Mouse (Mus musculus) frontal cortex, adult (tissue): ENCODE measurements around the gene Btbd9.
"Not testable (repeated sequence)": the region's sequence is repeated elsewhere in the genome, so short reads cannot be mapped to it uniquely, and the experiment has no call there.

ENCODE experiments used
- ATAC-seq: cut with Nextera tagmentation; 2 replicates; pipeline ENCODE4 v1.9.2; 2017; ENCODE audit warnings: mild to moderate bottlenecking, moderate library complexity, mixed read lengths; ENCODE audit not compliant: low TSS enrichment

Gene Btbd9

DNA sequence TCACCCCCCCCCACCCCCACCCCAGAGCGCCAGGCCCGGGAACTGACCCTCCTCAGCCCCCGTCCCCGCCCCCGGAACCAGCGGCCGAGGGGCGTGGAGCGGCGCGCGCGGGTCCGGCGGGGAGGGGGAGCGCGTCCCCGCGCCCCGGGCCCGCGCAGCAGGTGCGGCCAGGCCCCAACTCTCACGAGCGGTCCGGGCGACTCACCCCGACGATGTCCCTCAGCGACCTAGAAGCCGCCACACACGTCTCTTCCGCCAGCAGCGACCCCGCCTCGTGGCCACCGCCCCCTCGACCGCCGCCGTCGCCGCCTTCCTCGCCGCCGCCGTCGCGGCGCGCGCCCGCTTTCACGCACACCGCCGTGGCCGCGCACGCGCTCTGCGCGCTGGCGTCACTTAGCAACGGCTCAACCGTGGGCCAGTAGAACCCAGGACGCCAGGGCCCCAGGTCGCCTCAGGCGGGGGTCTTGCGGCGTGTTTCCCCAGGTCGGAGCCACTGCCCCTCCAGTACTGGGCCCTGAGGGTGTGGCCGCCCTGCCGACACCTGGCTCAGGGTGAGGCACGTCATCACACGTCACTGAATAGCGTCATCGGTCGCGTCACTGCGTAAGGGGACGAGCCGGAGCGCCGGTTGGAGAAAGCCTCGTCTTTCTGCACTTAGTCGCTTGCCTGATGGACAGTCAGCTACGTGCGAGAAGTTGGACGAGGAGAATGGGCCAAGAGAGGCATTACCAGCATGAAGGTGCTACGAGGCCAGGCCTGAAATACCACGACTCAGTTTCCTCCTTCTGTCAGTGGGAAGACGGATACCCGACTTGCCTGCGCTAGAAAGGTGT is at the start of gene Btbd9:
Gene Btbd9, minus strand, starts transcription at position 548 of the 833 bp plus-strand sequence.
- peak; percentile 92 for ATAC-seq

- not testable (repeated sequence) for ATAC-seq
Measured at GRCm38 (mm10) chr17:30624132-30624531, 47.8 kb upstream of the Btbd9 start, which contains the start of gene Dnah8. TSS of gene Dnah8 (plus strand) at chr17:30624354.

GRCm38 (mm10) chr17:30623200-30623599 is 46.9 kb upstream of the Btbd9 start:
- ATAC-seq: no peak

DNA sequence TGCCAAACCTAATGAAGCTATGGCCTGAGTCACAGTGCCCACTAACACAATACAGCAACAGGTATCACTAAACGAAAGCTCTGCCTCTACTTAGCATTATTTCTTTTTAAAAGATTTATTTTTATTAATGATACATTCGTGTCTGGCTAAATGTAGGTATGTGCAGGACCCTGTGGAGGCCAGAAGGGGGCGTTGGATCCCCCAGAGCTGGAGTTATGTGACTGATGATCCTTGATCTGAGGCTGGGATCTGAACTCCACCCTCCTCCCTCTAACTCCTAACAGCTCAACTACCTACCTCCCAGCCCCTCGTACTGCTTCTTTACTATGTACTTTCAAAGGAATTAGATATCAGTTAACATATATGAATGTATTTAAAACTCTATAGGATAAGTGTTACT is 45.2 kb upstream of the Btbd9 start:
- no peak for ATAC-seq

DNA sequence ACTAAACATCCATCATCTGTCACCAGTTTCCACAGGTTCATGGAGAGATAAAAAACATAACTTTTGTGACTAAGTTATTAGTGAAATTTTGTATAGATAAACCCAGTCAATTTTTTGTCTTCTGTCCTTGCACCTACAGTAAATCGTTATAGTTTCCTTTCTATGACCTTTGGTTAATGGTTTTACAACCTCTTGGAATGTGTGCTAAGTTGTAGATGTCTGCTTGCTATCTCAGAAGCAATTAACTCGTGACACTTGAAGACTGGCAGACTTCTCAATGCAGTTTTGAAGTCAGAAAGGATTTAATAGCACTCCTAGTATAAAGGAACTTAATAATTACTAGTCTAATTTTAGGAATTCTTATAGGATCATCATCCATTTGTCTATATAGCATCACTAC is 44.3 kb upstream of the Btbd9 start:
- ATAC-seq: no peak

DNA sequence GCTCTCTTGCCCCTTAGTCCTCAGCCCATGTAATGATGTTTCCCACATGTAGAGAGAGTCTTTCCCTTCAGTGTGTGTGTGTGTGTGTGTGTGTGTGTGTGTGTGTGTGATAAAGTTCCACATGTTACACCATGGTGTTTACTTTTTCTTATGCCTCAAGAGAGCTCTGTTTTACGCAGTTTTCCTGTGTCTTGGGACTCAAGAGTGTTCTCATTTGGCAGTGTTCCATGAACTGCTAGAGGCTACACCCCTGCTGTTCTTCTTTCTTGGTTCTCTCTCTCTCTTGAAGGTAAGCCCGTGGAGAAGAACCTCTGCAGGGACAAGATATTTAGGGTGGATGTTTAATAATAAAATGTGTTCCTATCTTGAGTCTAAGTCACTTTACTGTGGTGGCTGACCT is 42.9 kb upstream of the Btbd9 start:
- ATAC-seq: no peak

GRCm38 (mm10) chr17:30618136-30618891 is 42.0 kb upstream of the Btbd9 start:
- no peak for ATAC-seq

GRCm38 (mm10) chr17:30616203-30616602 is 39.9 kb upstream of the Btbd9 start:
- ATAC-seq: no peak

DNA sequence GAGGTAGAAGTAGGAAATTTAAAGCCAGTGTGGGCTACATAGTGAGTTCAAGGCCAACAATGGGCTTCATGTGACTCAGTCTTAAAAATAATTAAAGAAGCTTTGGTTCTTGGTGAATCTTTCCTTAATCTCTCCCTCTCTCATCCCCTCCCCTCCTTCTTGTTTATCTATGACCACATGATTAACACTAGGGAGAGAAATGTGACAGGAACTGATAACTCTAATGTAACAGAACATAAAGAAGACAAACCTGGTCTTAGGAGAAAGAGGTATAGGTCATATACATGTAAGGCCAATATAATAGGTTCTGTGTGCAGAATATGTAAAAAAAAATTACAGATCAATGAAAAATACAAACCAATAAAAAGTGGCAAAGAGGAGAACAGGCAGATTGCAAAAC is 37.1 kb upstream of the Btbd9 start:
- ATAC-seq: no peak

DNA sequence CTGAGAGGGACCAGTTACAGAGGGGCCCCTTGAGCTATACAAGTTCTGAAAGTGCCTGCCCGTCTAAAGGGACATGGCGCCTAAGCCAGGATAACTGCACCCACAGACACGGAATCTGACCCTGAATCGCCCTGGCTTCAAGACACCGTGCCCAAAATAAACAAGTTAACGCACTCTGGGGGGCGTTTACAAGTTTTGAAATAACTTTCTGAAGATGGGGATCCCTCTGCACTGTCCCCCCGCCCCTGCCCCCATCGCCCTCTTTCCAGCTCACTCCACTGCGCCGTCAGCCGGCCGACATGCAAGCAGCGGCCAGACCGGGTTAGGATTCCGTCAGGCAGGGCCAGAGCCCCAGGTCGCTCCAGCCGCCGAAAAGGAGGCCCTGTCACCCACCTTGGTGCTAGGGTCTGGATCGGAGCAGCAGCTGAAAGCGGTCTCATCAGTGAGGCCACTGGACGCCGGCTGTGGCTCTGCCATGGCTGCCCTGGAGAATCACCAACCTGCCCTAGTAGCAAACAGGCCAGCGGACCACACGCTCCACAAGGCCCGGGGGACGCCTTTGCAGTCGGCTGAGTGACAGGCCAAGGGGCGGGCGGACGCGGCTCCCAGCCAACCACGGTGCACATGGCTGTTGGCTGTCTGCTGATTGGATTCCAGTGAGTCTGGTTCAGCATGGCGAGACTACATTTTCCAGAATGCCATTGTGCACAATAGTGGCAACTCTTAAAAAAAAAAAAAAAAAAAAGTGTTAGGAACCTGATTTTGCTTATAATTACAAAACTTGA is 36.0 kb upstream of the Btbd9 start:
- ATAC-seq: peak; percentile 99

GRCm38 (mm10) chr17:30611221-30612074 is 35.2 kb upstream of the Btbd9 start:
- peak; percentile 8; the same call in 1 of the 2 replicates for ATAC-seq

DNA sequence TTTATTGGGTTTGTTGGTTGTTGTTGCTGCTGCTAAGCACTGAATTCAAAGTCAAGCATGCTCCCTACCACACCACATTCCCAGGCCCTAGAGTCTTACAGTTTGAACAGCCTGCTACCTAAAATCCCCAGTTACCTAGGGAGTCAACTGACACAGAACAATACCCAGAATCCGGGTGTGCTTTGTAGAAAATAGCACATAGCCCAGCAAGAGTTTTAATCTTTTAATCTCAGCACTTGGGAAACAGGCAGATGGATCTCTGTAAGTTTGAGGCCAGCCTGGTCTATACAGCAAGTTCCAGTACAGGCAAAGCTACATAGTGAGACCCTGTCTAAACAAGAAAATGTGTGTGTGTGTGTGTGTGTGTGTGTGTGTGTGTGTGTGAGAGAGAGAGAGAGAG is 34.5 kb upstream of the Btbd9 start:
- ATAC-seq: no peak

DNA sequence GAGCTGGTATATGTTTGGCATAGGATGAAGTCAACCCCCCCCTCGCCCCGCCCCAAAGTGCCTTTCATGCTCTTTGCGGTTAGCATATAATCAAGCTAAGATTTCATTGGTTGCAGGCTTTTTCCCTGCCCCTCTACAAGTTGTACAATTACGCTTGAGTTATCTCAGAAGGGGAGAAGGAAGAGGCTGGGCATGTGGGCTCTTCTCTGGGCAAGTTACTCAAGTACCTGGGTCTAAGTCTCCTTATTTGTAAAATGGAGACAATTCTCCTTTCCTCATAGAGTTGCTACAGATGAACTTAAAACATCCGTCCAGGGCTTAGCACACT is 33.7 kb upstream of the Btbd9 start:
- ATAC-seq: no peak

GRCm38 (mm10) chr17:30609305-30609979 is 33.2 kb upstream of the Btbd9 start:
- ATAC-seq: peak; percentile 26; the same call in 1 of the 2 replicates

- ATAC-seq: no peak
Measured at GRCm38 (mm10) chr17:30607909-30608495, 31.7 kb upstream of the Btbd9 start.

DNA sequence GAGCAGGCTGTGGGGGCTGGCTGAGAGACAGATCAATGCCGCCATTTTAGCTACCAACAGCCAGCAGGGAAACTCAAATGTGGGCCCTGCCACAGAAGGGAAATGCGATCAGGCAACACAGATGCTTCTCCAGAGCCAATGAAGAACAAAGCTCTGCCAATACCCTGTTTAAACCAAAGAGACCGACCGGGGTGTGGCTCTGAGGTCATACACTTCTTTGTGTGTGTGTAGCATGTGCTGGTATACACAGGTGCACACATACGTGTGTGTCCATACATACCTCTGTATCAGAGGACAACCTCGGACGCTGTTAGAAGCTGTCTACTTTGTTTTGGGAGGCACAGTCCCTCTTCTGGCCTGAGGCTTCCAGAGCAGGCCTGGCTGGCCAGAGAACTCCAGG is 31.0 kb upstream of the Btbd9 start:
- no peak for ATAC-seq

GRCm38 (mm10) chr17:30606634-30607081 is 30.4 kb upstream of the Btbd9 start:
- no peak for ATAC-seq

GRCm38 (mm10) chr17:30606206-30606605 is 29.9 kb upstream of the Btbd9 start:
- no peak for ATAC-seq

- no peak for ATAC-seq
Measured at GRCm38 (mm10) chr17:30605001-30605400, 28.7 kb upstream of the Btbd9 start.

DNA sequence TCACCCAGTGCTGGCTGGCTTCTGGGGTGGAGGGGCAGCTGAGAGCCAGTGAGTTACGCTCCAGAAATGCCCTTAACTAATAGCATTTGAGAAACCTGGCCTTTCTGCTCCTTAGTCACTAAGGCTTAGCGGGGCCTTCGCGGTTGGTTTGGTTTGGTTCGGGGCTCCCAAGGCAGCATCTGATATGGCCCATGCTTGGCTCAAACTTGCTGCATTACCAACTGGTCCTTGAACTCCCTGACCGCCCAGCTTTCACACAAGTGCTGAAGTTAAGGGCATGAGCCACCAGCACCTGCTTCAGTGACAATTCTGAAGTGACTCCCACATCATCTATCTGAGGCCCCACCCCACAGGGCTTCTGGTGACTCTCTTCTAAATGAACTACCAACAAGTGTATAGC is 28.0 kb upstream of the Btbd9 start:
- no peak for ATAC-seq
